In the genomic region with DNA sequence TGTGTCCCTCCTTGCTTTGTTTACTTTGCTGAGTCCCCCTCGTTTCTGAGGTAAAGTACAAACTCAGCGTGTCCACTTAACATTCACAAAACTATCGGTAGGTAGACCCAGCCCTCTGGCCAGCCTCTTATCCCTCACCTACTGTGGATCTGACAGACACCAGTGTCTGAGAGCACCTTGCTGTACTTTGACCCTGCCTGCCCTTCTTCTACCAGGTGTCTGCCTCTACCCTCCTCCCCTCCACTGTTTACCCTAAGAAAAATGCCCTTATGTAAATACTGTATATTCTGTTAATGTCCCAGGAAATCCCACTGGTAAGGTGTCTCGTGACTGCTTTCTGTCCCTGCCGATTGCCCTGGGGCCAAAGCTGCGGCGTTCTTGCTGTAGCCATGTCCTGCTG, we compare ENCODE assay signal across 20 mouse cellular contexts.
"Had no signal": no experiment of that assay in that cellular context is flagged by ENCODE, and none has a peak within 500 bp of the region (broad histone marks: within the 10 kb centered on the region; RNA-seq: fewer than 3 reads in every experiment).

No protein-coding gene starts in this region.

- DNase-seq: kidney, postnatal 14 days; kidney, postnatal 4 days; left cerebral cortex, postnatal 4 days; lung, adult 2 months; right cerebral cortex, adult 18-20 months; right cerebral cortex, postnatal 14 days; right cerebral cortex, postnatal 4 days; thymus, adult 2 months; thymus, postnatal 14 days; thymus, postnatal 4 days had no signal

- H3K4me1 ChIP-seq: midbrain, embryonic 12.5 days; midbrain, embryonic 15.5 days; neural tube, embryonic 12.5 days had no signal

- H3K27ac ChIP-seq: hindbrain, postnatal 0 days; limb, embryonic 12.5 days; limb, embryonic 15.5 days; liver, embryonic 14.5 days; macrophage; midbrain, embryonic 12.5 days; midbrain, embryonic 15.5 days; neural tube, embryonic 12.5 days; neural tube, embryonic 15.5 days had no signal

- H3K27me3 ChIP-seq: limb, embryonic 12.5 days; limb, embryonic 15.5 days; midbrain, embryonic 12.5 days; midbrain, embryonic 15.5 days; neural tube, embryonic 12.5 days; neural tube, embryonic 15.5 days had no signal

- H3K4me2 ChIP-seq: limb, embryonic 12.5 days; limb, embryonic 15.5 days; midbrain, embryonic 12.5 days; midbrain, embryonic 15.5 days; neural tube, embryonic 12.5 days; neural tube, embryonic 15.5 days had no signal

- H3K9ac ChIP-seq: limb, embryonic 12.5 days; limb, embryonic 15.5 days; liver, embryonic 14.5 days; midbrain, embryonic 12.5 days; midbrain, embryonic 15.5 days; neural tube, embryonic 12.5 days; neural tube, embryonic 15.5 days had no signal

- H3K4me3 ChIP-seq: limb, embryonic 12.5 days; limb, embryonic 15.5 days; midbrain, embryonic 12.5 days; midbrain, embryonic 15.5 days; neural tube, embryonic 12.5 days; neural tube, embryonic 15.5 days had no signal

- H3K9me3 ChIP-seq: limb, embryonic 12.5 days; limb, embryonic 15.5 days; midbrain, embryonic 12.5 days; midbrain, embryonic 15.5 days; neural tube, embryonic 12.5 days; neural tube, embryonic 15.5 days had no signal

- ATAC-seq: hindbrain, postnatal 0 days; inflammation-experienced regulatory T-cells, adult 6 months; midbrain, embryonic 15.5 days had no signal

- H3K36me3 ChIP-seq: midbrain, embryonic 15.5 days had no signal
